Mouse (Mus musculus): ENCODE results near the gene Dhrs7b.

DNA sequence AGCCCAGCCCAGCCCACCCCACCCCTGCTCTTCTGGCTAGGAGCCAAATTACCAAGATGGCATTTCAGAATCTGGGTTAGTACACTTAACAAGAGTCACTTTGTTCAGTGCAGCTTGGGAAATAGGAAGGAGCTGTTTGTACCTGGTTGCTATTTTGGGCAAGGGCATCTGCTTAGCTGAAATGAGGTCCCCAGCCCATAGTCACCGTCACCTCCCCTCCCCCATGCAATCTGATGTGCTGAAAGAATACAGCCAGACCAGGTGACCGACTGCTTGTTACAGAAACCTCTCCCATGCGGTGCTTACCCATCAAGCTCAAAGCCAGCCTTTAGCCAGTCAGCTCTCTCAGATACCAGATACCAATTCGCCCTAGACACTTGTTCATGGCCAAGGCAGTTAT lies 32.8 kb downstream of the Dhrs7b start:
- TF ChIP-seq CTCF (IDR thresholded peaks at IDR 0.05; ENCODE audit: low read depth) (no peak), EP300 (IDR thresholded peaks at IDR 0.05; ENCODE audit: low read depth) (no peak)

Measured in heart, postnatal 0 days (tissue).